9 mouse cellular contexts compared by ENCODE assay signal in genomic region chr17:65370034-65370780, GRCm38 (mm10).
DNase-seq lines count a peak whose midpoint lies in the region; TF ChIP-seq lines count a peak whose summit lies in the region.
"Had no signal": no experiment of that assay in that cellular context is flagged by ENCODE, and none has a peak within 500 bp of the region (broad histone marks: within the 10 kb centered on the region; RNA-seq: fewer than 3 reads in every experiment).

No protein-coding gene starts in this region.

- H3K27me3 ChIP-seq in thymus, adult 2 months (ENCODE audit: control insufficient read depth, insufficient read depth, low read length): no peaks in the 10 kb centered on the region
- H3K27me3 ChIP-seq: limb, embryonic 13.5 days had no signal

- peak; percentile 6 for DNase-seq in kidney, adult 18-20 months
- DNase-seq in kidney, adult 11 months: no peak
- peak; percentile 44 for DNase-seq in ZHBTc4 (ENCODE audit: low read depth, low spot score)
- DNase-seq in frontal cortex, postnatal 14 days (ENCODE audit: low spot score in 2 of 2): peak; percentile 62 to 77
- DNase-seq in left cerebral cortex, adult 11 months (ENCODE audit: low spot score): peak; percentile 78
- DNase-seq in right cerebral cortex, postnatal 25 days: peak; percentile 85
- DNase-seq in spleen, postnatal 36 days (ENCODE audit: low spot score in 2 of 2): no peak
- DNase-seq in thymus, adult 2 months: no peak

- H3K4me1 ChIP-seq in thymus, adult 2 months (replicated peaks; ENCODE audit: control insufficient read depth, insufficient read depth, low read length): no peaks in the 10 kb centered on the region
- H3K4me1 ChIP-seq: limb, embryonic 13.5 days had no signal

- TF ChIP-seq POLR2A in thymus, adult 2 months (IDR thresholded peaks at IDR 0.05; ENCODE audit: control insufficient read depth, extremely low read depth, insufficient read depth, low read length, poor library complexity): no peak

- H3K27ac ChIP-seq in thymus, adult 2 months (ENCODE audit: control insufficient read depth, insufficient read depth, low read length): no peak overlapping the region
- H3K27ac ChIP-seq: limb, embryonic 13.5 days had no signal

- 12% methylated on average over 7 of the region's 7 CpGs for WGBS in thymus, adult 2 months

- no peak overlapping the region for H3K4me3 ChIP-seq in thymus, adult 2 months (ENCODE audit: control insufficient read depth, insufficient read depth, low read length)
- H3K4me3 ChIP-seq: limb, embryonic 13.5 days had no signal

- no peaks in the 10 kb centered on the region for H3K36me3 ChIP-seq in thymus, adult 2 months (ENCODE audit: control insufficient read depth, insufficient read depth, low read length)
- H3K36me3 ChIP-seq: limb, embryonic 13.5 days had no signal

- no peak for TF ChIP-seq CTCF in thymus, adult 2 months (IDR thresholded peaks at IDR 0.05; ENCODE audit: borderline replicate concordance, control insufficient read depth, extremely low read depth, insufficient read depth, low read length, poor library complexity)

Comparison
In these comparisons a context has a peak if more than half of its experiments do, and no peak if none do; other contexts are left out.
1. DNase-seq: peak in kidney, adult 18-20 months (single experiment), ZHBTc4 (single experiment), frontal cortex, postnatal 14 days (2 of 2), left cerebral cortex, adult 11 months (single experiment) and right cerebral cortex, postnatal 25 days (single experiment); none in kidney, adult 11 months (single experiment), spleen, postnatal 36 days (0 of 2) and thymus, adult 2 months (single experiment).